Mouse (Mus musculus) urinary bladder, postnatal 14 days (tissue): ENCODE data around the gene Bcl2a1c.
"Not testable (repeated sequence)": the region's sequence is repeated elsewhere in the genome, so short reads cannot be mapped to it uniquely, and the experiment has no call there.

Source experiments
- DNase-seq: peaks from one replicate; pipeline ENCODE4 v3.0.0; 2021; ENCODE audit warnings: low spot score

The Bcl2a1c gene

GRCm38 (mm10) chr9:114329855-114330254 is at the start of gene Bcl2a1c:
Gene Bcl2a1c, plus strand, starts transcription at chr9:114330135.
- not testable (repeated sequence) for DNase-seq

- not testable (repeated sequence) for DNase-seq
Measured at GRCm38 (mm10) chr9:114305957-114306356, 24.0 kb upstream of the Bcl2a1c start.

- DNase-seq, result not testable (repeated sequence)
Measured at GRCm38 (mm10) chr9:114311752-114312151, 18.2 kb upstream of the Bcl2a1c start.

GRCm38 (mm10) chr9:114318021-114318420 is 11.9 kb upstream of the Bcl2a1c start:
- peak; percentile 16 for DNase-seq

- DNase-seq, result no peak
Measured at GRCm38 (mm10) chr9:114326011-114326748, 3.8 kb upstream of the Bcl2a1c start.

- not testable (repeated sequence) for DNase-seq
Measured at GRCm38 (mm10) chr9:114328332-114328731, 1.6 kb upstream of the Bcl2a1c start.

- peak; percentile 84 for DNase-seq
Measured at GRCm38 (mm10) chr9:114367783-114368470, 38.0 kb downstream of the Bcl2a1c start.

- no peak for DNase-seq
Measured at GRCm38 (mm10) chr9:114368471-114368858, 38.5 kb downstream of the Bcl2a1c start.

GRCm38 (mm10) chr9:114369389-114369788 is 39.5 kb downstream of the Bcl2a1c start:
- DNase-seq, result not testable (repeated sequence)

- not testable (repeated sequence) for DNase-seq
Measured at GRCm38 (mm10) chr9:114371717-114372116, 41.8 kb downstream of the Bcl2a1c start.

GRCm38 (mm10) chr9:114375276-114375962 is 45.5 kb downstream of the Bcl2a1c start:
- DNase-seq, result no peak

- no peak for DNase-seq
Measured at GRCm38 (mm10) chr9:114377168-114377567, 47.2 kb downstream of the Bcl2a1c start.

- no peak for DNase-seq
Measured at GRCm38 (mm10) chr9:114379871-114380270, 49.9 kb downstream of the Bcl2a1c start.
